In genomic region chr7:17060031-17060781, GRCm38 (mm10) we compare ENCODE assay signal across 8 mouse cellular contexts. TPM values are rescaled to one million over a fixed set of nuclear protein-coding genes. Genes with fewer than 3 reads are reported as not detected.
DNase-seq lines count a peak whose midpoint lies in the region; ATAC-seq and TF ChIP-seq lines count a peak whose summit lies in the region.

No protein-coding gene starts in this region.

- peak; percentile 80 for DNase-seq in MEL-GATA-1-ER (ENCODE audit: extremely low read depth, low read depth)
- peak; percentile 90 to 92 for DNase-seq in cerebellum, adult 2 months
- peak; percentile 87 to 88 for DNase-seq in frontal cortex, postnatal 36 days (ENCODE audit: low spot score in 2 of 2)
- peak; percentile 87 for DNase-seq in hindbrain, embryonic 14.5 days (ENCODE audit: low spot score)
- DNase-seq in left cerebral cortex, adult 2 months (ENCODE audit: extremely low spot score in 1 of 2, low spot score in 2 of 2) = peak; percentile 86 to 88
- peak; percentile 98 for DNase-seq in lung, postnatal 36 days
- DNase-seq in right cerebral cortex, postnatal 14 days = peak; percentile 90
- peak; percentile 90 to 96 for DNase-seq in urinary bladder, postnatal 36 days (ENCODE audit: low spot score in 2 of 2)

- intact Hi-C loops in left cerebral cortex, adult 2 months (cut with DNase I) = loop anchor here (5.0 kb wide), 1 partner anchor 43 kb away; no protein-coding TSS in a partner anchor

- H3K27ac ChIP-seq in cerebellum, adult 2 months (ENCODE audit: insufficient read depth, low read length) = peak overlapping the region; percentile 82
- peak overlapping the region; percentile 71; the same call in 1 of the 2 replicates for H3K27ac ChIP-seq in hindbrain, embryonic 14.5 days
- H3K27ac ChIP-seq in left cerebral cortex, adult 2 months = peak overlapping the region; percentile 92

- TF ChIP-seq POLR2A in cerebellum, adult 2 months (IDR thresholded peaks at IDR 0.05; ENCODE audit: borderline replicate concordance, insufficient read depth, low read length) = no peak

- peak overlapping the region; percentile 34 for H3K4me3 ChIP-seq in cerebellum, adult 2 months (replicated peaks; ENCODE audit: insufficient read depth, low read depth, low read length)
- no peak overlapping the region for H3K4me3 ChIP-seq in hindbrain, embryonic 14.5 days (replicated peaks; ENCODE audit: low read length)
- peak overlapping the region; percentile 38 for H3K4me3 ChIP-seq in left cerebral cortex, adult 2 months

- no peaks in the 10 kb centered on the region for H3K27me3 ChIP-seq in cerebellum, adult 2 months (ENCODE audit: control insufficient read depth, insufficient read depth, low read length)
- peaks cover 14% of the 10 kb centered on the region for H3K27me3 ChIP-seq in hindbrain, embryonic 14.5 days (ENCODE audit: control insufficient read depth, insufficient read depth, low read length)

- H3K4me2 ChIP-seq in hindbrain, embryonic 14.5 days (replicated peaks) = peak overlapping the region; percentile 72

- H3K9ac ChIP-seq in hindbrain, embryonic 14.5 days = no peak overlapping the region

- peaks cover 17% of the 10 kb centered on the region for H3K4me1 ChIP-seq in cerebellum, adult 2 months (ENCODE audit: control insufficient read depth, insufficient read depth, low read length)
- H3K4me1 ChIP-seq in hindbrain, embryonic 14.5 days (replicated peaks; ENCODE audit: control insufficient read depth, insufficient read depth, low read length) = peaks cover 20% of the 10 kb centered on the region

- ATAC-seq in hindbrain, embryonic 14.5 days (ENCODE audit: low FRiP score) = peak; percentile 12; the same call in 1 of the 2 replicates

- TF ChIP-seq CTCF in cerebellum, adult 2 months (IDR thresholded peaks at IDR 0.05; ENCODE audit: borderline replicate concordance, insufficient read depth, low read depth, low read length) = no peak
- no peak for TF ChIP-seq CTCF in left cerebral cortex, adult 2 months (IDR thresholded peaks at IDR 0.05)

- H3K36me3 ChIP-seq in hindbrain, embryonic 14.5 days (replicated peaks; ENCODE audit: control insufficient read depth, insufficient read depth) = no peaks in the 10 kb centered on the region

- H3K9me3 ChIP-seq in hindbrain, embryonic 14.5 days (ENCODE audit: control insufficient read depth, low read length) = no peaks in the 10 kb centered on the region

- WGBS in cerebellum, adult 2 months = 5% methylated on average over 9 of the region's 9 CpGs
- WGBS in hindbrain, embryonic 14.5 days = 35% methylated on average over 9 of the region's 9 CpGs

RNA-seq across cellular contexts. Expression of gene Hif3a, which starts 2.0 kb away (rescaled TPM):
- 2.1 and 4.2 TPM in 2 replicates for polyA plus RNA-seq in cerebellum, adult 2 months (2012; rRNA removed)
- 4.9 and 6.9 TPM in 2 replicates for polyA plus RNA-seq in hindbrain, embryonic 14.5 days (2014; fragmentation: Nextera tagmentation; extraction: Ambion mirVana)
- 10 to 100 TPM; 12.1 to 12.8 TPM for total RNA-seq in left cerebral cortex, adult 2 months (2021)

RNA-seq across cellular contexts. Expression of gene Psg16, which starts 13.6 kb away (rescaled TPM):
- 20.8 and 22.0 TPM in 2 replicates for polyA plus RNA-seq in cerebellum, adult 2 months (2012; rRNA removed)
- polyA plus RNA-seq in hindbrain, embryonic 14.5 days (2014; fragmentation: Nextera tagmentation; extraction: Ambion mirVana) = 3.1 and 3.6 TPM in 2 replicates
- total RNA-seq in left cerebral cortex, adult 2 months (2021) = 1 to 10 TPM; 3.6 to 5.6 TPM

RNA-seq across cellular contexts. Expression of gene Ppp5c, which starts 32.5 kb away (rescaled TPM):
- polyA plus RNA-seq in cerebellum, adult 2 months (2012; rRNA removed) = 306 and 336 TPM in 2 replicates
- polyA plus RNA-seq in hindbrain, embryonic 14.5 days (2014; fragmentation: Nextera tagmentation; extraction: Ambion mirVana) = 123 and 129 TPM in 2 replicates
- total RNA-seq in left cerebral cortex, adult 2 months (2021) = 100 to 1,000 TPM; 163 to 168 TPM
